Mouse (Mus musculus) cerebellum, adult 2 months (tissue): ENCODE results near the gene Rora.

Experiments used
- CTCF ChIP-seq: fragments of 200-500 bp; IDR thresholded peaks from 2 replicates; pipeline ENCODE4 v1.5.1; 2011; ENCODE audit warnings: low read depth, mild to moderate bottlenecking, control low read depth, low read length, moderate library complexity, borderline replicate concordance; ENCODE audit not compliant: insufficient read depth
- POLR2A ChIP-seq: fragments of 200-500 bp; IDR thresholded peaks from 2 replicates; pipeline ENCODE4 v1.6.1; 2011; ENCODE audit warnings: low read length, control low read depth, borderline replicate concordance; ENCODE audit not compliant: insufficient read depth

DNA sequence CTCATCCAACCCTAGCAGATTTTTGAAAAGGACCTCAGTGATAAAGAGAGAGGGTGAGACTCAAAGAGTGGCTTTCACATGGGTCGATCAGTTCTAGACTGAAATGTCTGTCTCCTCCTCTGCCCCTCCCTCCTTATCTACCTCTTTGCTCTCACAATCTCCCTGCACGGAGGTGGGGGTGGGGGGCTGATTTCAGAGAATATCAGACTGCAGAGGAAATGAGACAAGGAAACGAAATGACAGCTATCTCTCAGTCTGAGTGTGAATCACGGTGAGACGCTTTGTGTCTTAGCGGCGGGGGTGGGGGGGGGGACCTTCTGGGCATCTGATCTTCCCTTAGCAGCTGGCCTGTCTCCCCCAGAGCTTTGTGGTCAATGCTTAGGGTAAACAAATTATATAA is 419.7 kb downstream of the Rora start:
- TF ChIP-seq CTCF (no peak), POLR2A (no peak)
